In the genomic region with DNA sequence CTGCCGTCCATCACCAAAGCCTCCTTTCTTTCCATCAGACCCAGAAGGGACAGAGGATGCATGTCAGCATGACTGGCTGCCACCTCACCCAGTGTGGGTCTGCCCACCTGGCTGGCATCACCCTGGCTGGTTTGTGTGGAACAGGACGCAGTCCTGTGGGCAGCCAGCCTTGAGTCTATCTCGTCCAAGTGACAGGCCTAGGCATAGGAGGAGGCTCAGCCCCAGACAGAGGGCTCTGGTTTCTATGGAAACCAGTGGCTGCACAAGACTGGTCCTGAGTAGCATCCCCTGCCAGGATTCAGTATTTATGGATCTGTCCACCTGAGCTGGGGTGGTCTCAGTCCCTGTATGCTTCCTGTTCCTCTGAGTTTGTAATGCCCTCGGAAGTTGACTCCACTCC, we compare ENCODE assay signal across 21 mouse cellular contexts.
A peak's percentile ranks its signal among the peaks of the same experiment; 100 is the strongest.
DNase-seq lines count a peak whose midpoint lies in the region; ATAC-seq lines count a peak whose summit lies in the region.
"Had no signal": no experiment of that assay in that cellular context is flagged by ENCODE, and none has a peak within 500 bp of the region (broad histone marks: within the 10 kb centered on the region; RNA-seq: fewer than 3 reads in every experiment).

No protein-coding gene starts in this region.

- no peaks in the 10 kb centered on the region; the same call in 1 of the 2 replicates for H3K27me3 ChIP-seq in hindbrain, embryonic 12.5 days
- peaks cover 6% of the 10 kb centered on the region for H3K27me3 ChIP-seq in hindbrain, embryonic 10.5 days (ENCODE audit: insufficient read depth, poor library complexity, severe bottlenecking)
- no peaks in the 10 kb centered on the region for H3K27me3 ChIP-seq in forebrain, embryonic 15.5 days
- H3K27me3 ChIP-seq in hindbrain, embryonic 16.5 days (replicated peaks; ENCODE audit: control insufficient read depth, insufficient read depth, low read length) = no peaks in the 10 kb centered on the region
- H3K27me3 ChIP-seq in neural tube, embryonic 14.5 days (ENCODE audit: control insufficient read depth, insufficient read depth, low read length) = no peaks in the 10 kb centered on the region
- H3K27me3 ChIP-seq in kidney, embryonic 14.5 days (ENCODE audit: control insufficient read depth, insufficient read depth, low read length) = no peaks in the 10 kb centered on the region
- H3K27me3 ChIP-seq: lung, embryonic 15.5 days had no signal

- H3K4me2 ChIP-seq in hindbrain, embryonic 12.5 days (replicated peaks) = no peak overlapping the region
- H3K4me2 ChIP-seq in forebrain, embryonic 15.5 days (replicated peaks) = no peak overlapping the region
- no peak overlapping the region for H3K4me2 ChIP-seq in hindbrain, embryonic 16.5 days (ENCODE audit: low read length)
- no peak overlapping the region for H3K4me2 ChIP-seq in neural tube, embryonic 14.5 days (ENCODE audit: low read depth, low read length)
- no peak overlapping the region for H3K4me2 ChIP-seq in kidney, embryonic 14.5 days (replicated peaks; ENCODE audit: low read depth, low read length)
- H3K4me2 ChIP-seq: heart, embryonic 15.5 days; lung, embryonic 15.5 days had no signal

- 0 out of 2 replicates have a peak, but pooled peaks have one; percentile 53 for ATAC-seq in hindbrain, embryonic 12.5 days (ENCODE audit: low FRiP score)
- ATAC-seq in forebrain, embryonic 15.5 days (replicated peaks) = 0 out of 2 replicates have a peak, but pooled peaks have one; percentile 53
- peak; percentile 78 for ATAC-seq in hindbrain, embryonic 16.5 days
- 0 out of 2 replicates have a peak, but pooled peaks have one; percentile 30 for ATAC-seq in neural tube, embryonic 14.5 days (ENCODE audit: low read depth)
- ATAC-seq in kidney, embryonic 14.5 days (ENCODE audit: low FRiP score, low TSS enrichment) = no peak
- ATAC-seq: intestine, embryonic 16.5 days had no signal

- H3K27ac ChIP-seq in hindbrain, embryonic 12.5 days = no peak overlapping the region
- H3K27ac ChIP-seq in hindbrain, embryonic 10.5 days = no peak overlapping the region
- H3K27ac ChIP-seq in forebrain, embryonic 15.5 days (replicated peaks) = no peak overlapping the region
- no peak overlapping the region for H3K27ac ChIP-seq in hindbrain, embryonic 16.5 days (ENCODE audit: low read depth, low read length)
- no peak overlapping the region for H3K27ac ChIP-seq in neural tube, embryonic 14.5 days (ENCODE audit: low read depth, low read length)
- no peak overlapping the region for H3K27ac ChIP-seq in kidney, embryonic 14.5 days (ENCODE audit: low read depth, low read length)
- H3K27ac ChIP-seq: heart, embryonic 15.5 days; kidney, postnatal 0 days; layer of hippocampus, adult 2 months; liver, embryonic 14.5 days; lung, embryonic 15.5 days had no signal

- DNase-seq in hindbrain, embryonic 10.5 days (ENCODE audit: low spot score) = no peak
- no peak for DNase-seq in MN1 (ENCODE audit: low spot score)
- DNase-seq: adrenal gland, adult 2 months; cerebellum, postnatal 25 days; embryo, embryonic 11 days; gastrocnemius, postnatal 36 days; heart, postnatal 4 days; lung, postnatal 4 days; spleen, adult 18-20 months; thymus, postnatal 36 days had no signal

- H3K4me3 ChIP-seq in hindbrain, embryonic 12.5 days = no peak overlapping the region
- no peak overlapping the region for H3K4me3 ChIP-seq in hindbrain, embryonic 10.5 days
- H3K4me3 ChIP-seq in forebrain, embryonic 15.5 days = no peak overlapping the region
- H3K4me3 ChIP-seq in hindbrain, embryonic 16.5 days (ENCODE audit: low read length) = no peak overlapping the region
- no peak overlapping the region for H3K4me3 ChIP-seq in neural tube, embryonic 14.5 days (ENCODE audit: low read depth, low read length)
- H3K4me3 ChIP-seq in kidney, embryonic 14.5 days (ENCODE audit: low read length) = no peak overlapping the region
- H3K4me3 ChIP-seq: heart, embryonic 15.5 days; layer of hippocampus, adult 2 months; lung, embryonic 15.5 days had no signal

- peaks cover 32% of the 10 kb centered on the region for H3K4me1 ChIP-seq in hindbrain, embryonic 12.5 days
- H3K4me1 ChIP-seq in hindbrain, embryonic 10.5 days (replicated peaks) = peaks cover 28% of the 10 kb centered on the region
- H3K4me1 ChIP-seq in forebrain, embryonic 15.5 days = peaks cover 23% of the 10 kb centered on the region
- peaks cover 22% of the 10 kb centered on the region for H3K4me1 ChIP-seq in hindbrain, embryonic 16.5 days (ENCODE audit: control insufficient read depth, insufficient read depth, low read depth, low read length)
- peaks cover 16% of the 10 kb centered on the region; the same call in 1 of the 2 replicates for H3K4me1 ChIP-seq in neural tube, embryonic 14.5 days (ENCODE audit: control insufficient read depth, insufficient read depth, low read length)
- peaks cover 8% of the 10 kb centered on the region for H3K4me1 ChIP-seq in kidney, embryonic 14.5 days (ENCODE audit: control insufficient read depth, insufficient read depth, low read length)
- H3K4me1 ChIP-seq: lung, embryonic 15.5 days had no signal

- H3K36me3 ChIP-seq in hindbrain, embryonic 12.5 days = no peaks in the 10 kb centered on the region
- H3K36me3 ChIP-seq in hindbrain, embryonic 10.5 days = no peaks in the 10 kb centered on the region
- no peaks in the 10 kb centered on the region for H3K36me3 ChIP-seq in forebrain, embryonic 15.5 days
- H3K36me3 ChIP-seq in hindbrain, embryonic 16.5 days (ENCODE audit: control insufficient read depth, insufficient read depth, low read length) = no peaks in the 10 kb centered on the region
- H3K36me3 ChIP-seq in neural tube, embryonic 14.5 days (ENCODE audit: control insufficient read depth, insufficient read depth, low read length) = no peaks in the 10 kb centered on the region
- no peaks in the 10 kb centered on the region for H3K36me3 ChIP-seq in kidney, embryonic 14.5 days (ENCODE audit: control insufficient read depth, insufficient read depth, low read length)
- H3K36me3 ChIP-seq: heart, embryonic 15.5 days; lung, embryonic 15.5 days had no signal

- H3K9me3 ChIP-seq in hindbrain, embryonic 12.5 days (replicated peaks) = no peaks in the 10 kb centered on the region
- no peaks in the 10 kb centered on the region for H3K9me3 ChIP-seq in hindbrain, embryonic 10.5 days
- H3K9me3 ChIP-seq in forebrain, embryonic 15.5 days = no peaks in the 10 kb centered on the region
- no peaks in the 10 kb centered on the region for H3K9me3 ChIP-seq in hindbrain, embryonic 16.5 days (ENCODE audit: control insufficient read depth, low read length)
- no peaks in the 10 kb centered on the region for H3K9me3 ChIP-seq in neural tube, embryonic 14.5 days (ENCODE audit: control insufficient read depth, low read length)
- H3K9me3 ChIP-seq in kidney, embryonic 14.5 days (ENCODE audit: control insufficient read depth, low read length) = no peaks in the 10 kb centered on the region
- H3K9me3 ChIP-seq: heart, embryonic 15.5 days; lung, embryonic 15.5 days had no signal

- H3K9ac ChIP-seq in hindbrain, embryonic 12.5 days = no peak overlapping the region
- no peak overlapping the region for H3K9ac ChIP-seq in forebrain, embryonic 15.5 days (replicated peaks)
- no peak overlapping the region for H3K9ac ChIP-seq in hindbrain, embryonic 16.5 days (ENCODE audit: low read depth, low read length)
- H3K9ac ChIP-seq in neural tube, embryonic 14.5 days (replicated peaks; ENCODE audit: low read depth, low read length) = no peak overlapping the region
- H3K9ac ChIP-seq in kidney, embryonic 14.5 days (ENCODE audit: low read depth, low read length) = no peak overlapping the region
- H3K9ac ChIP-seq: heart, embryonic 15.5 days; liver, embryonic 14.5 days; lung, embryonic 15.5 days had no signal

- WGBS in hindbrain, embryonic 12.5 days = 50% methylated on average over 4 of the region's 4 CpGs
- 63% methylated on average over 4 of the region's 4 CpGs for WGBS in hindbrain, embryonic 10.5 days
- 58% methylated on average over 4 of the region's 4 CpGs for WGBS in forebrain, embryonic 15.5 days
- 44% methylated on average over 4 of the region's 4 CpGs for WGBS in hindbrain, embryonic 16.5 days
- 45% methylated on average over 4 of the region's 4 CpGs for WGBS in neural tube, embryonic 14.5 days
- 57% methylated on average over 4 of the region's 4 CpGs for WGBS in kidney, embryonic 14.5 days
